Mouse (Mus musculus) CH12.LX (cell line): ENCODE measurements around the gene Mrpl2.

ENCODE experiments used
- CHD2 ChIP-seq: IDR thresholded peaks from 2 replicates; pipeline ENCODE4 v1.6.1; 2011; ENCODE audit warnings: low read length, improper control_type of control experiment
- NRF1 ChIP-seq: IDR thresholded peaks from 2 replicates; pipeline ENCODE4 v1.6.1; 2014; ENCODE audit warnings: low read depth, mild to moderate bottlenecking, inconsistent platforms, low read length, improper control_type of control experiment, moderate library complexity
- TCF12 ChIP-seq: IDR thresholded peaks from 2 replicates; pipeline ENCODE4 v1.6.1; 2014; ENCODE audit warnings: low read depth, mild to moderate bottlenecking, inconsistent platforms, low read length, improper control_type of control experiment
- UBTF ChIP-seq: IDR thresholded peaks from 2 replicates; pipeline ENCODE4 v1.6.1; 2012; ENCODE audit warnings: low read depth, mild to moderate bottlenecking, inconsistent platforms, low read length, improper control_type of control experiment, moderate library complexity
- ZNF384 ChIP-seq: IDR thresholded peaks from 2 replicates; pipeline ENCODE4 v1.6.1; 2012; ENCODE audit warnings: low read depth, low read length, improper control_type of control experiment, inconsistent platforms

DNA sequence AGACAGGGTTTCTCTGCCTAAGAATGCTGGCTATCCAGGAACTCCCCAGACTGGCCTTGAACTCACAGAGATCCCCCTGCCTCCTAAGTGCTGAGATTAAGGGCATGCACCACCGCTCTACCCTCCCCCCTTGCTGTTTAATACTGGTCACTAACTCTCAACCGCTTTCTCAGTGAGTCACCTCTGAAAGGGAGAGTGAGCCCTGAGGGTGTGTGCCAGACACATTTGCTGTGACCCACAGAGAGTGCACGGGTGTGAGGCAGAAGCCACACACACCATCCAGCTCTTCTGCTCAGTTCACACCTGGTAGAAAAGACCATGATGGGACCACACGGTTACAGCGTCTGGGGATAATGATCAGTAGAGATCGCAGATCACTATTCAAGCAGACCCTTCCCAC is 52.5 kb downstream of the Mrpl2 start:
- TF ChIP-seq UBTF (no peak), ZNF384 (no peak), CHD2 (no peak), NRF1 (no peak), TCF12 (no peak)
